Mouse (Mus musculus) A20 (cell line): ENCODE data around the gene Fkbp11.
A peak's percentile ranks its signal among the peaks of the same experiment; 100 is the strongest.

Experiments
- DNase-seq: peaks from one replicate; pipeline ENCODE4 v3.0.0-alpha.2; 2011; ENCODE audit warnings: low read depth, low spot score

Fkbp11 gene

GRCm38 (mm10) chr15:98695726-98696125 lies 32.3 kb downstream of the Fkbp11 start:
- DNase-seq: no peak

- no peak for DNase-seq
These were observed 35.8 kb downstream of the Fkbp11 start for GRCm38 (mm10) chr15:98692171-98692715.

GRCm38 (mm10) chr15:98691486-98692147 lies 36.4 kb downstream of the Fkbp11 start:
- no peak for DNase-seq

- no peak for DNase-seq
These were observed 38.3 kb downstream of the Fkbp11 start for GRCm38 (mm10) chr15:98689682-98690081.

GRCm38 (mm10) chr15:98685926-98686325 lies 42.1 kb downstream of the Fkbp11 start:
- peak; percentile 27 for DNase-seq

- no peak for DNase-seq
These were observed 44.3 kb downstream of the Fkbp11 start for GRCm38 (mm10) chr15:98683746-98684145.

GRCm38 (mm10) chr15:98683177-98683576 lies 44.8 kb downstream of the Fkbp11 start:
- no peak for DNase-seq

GRCm38 (mm10) chr15:98681633-98682032 lies 46.4 kb downstream of the Fkbp11 start:
- DNase-seq: no peak

GRCm38 (mm10) chr15:98680660-98681059 lies 47.3 kb downstream of the Fkbp11 start:
- no peak for DNase-seq

GRCm38 (mm10) chr15:98677977-98678376 lies 50.0 kb downstream of the Fkbp11 start:
- no peak for DNase-seq

- DNase-seq: peak; percentile 92
These were observed 50.9 kb downstream of the Fkbp11 start, which contains the start of gene Rnd1 for GRCm38 (mm10) chr15:98676940-98677728. Gene Rnd1 (minus strand): TSS chr15:98677461.

GRCm38 (mm10) chr15:98676471-98676870 lies 51.5 kb downstream of the Fkbp11 start:
- peak; percentile 57 for DNase-seq

GRCm38 (mm10) chr15:98675634-98676250 lies 52.3 kb downstream of the Fkbp11 start:
- DNase-seq: no peak

- no peak for DNase-seq
These were observed 52.9 kb downstream of the Fkbp11 start for GRCm38 (mm10) chr15:98674994-98675545.
